8 mouse cellular contexts compared by ENCODE assay signal in the genomic region with DNA sequence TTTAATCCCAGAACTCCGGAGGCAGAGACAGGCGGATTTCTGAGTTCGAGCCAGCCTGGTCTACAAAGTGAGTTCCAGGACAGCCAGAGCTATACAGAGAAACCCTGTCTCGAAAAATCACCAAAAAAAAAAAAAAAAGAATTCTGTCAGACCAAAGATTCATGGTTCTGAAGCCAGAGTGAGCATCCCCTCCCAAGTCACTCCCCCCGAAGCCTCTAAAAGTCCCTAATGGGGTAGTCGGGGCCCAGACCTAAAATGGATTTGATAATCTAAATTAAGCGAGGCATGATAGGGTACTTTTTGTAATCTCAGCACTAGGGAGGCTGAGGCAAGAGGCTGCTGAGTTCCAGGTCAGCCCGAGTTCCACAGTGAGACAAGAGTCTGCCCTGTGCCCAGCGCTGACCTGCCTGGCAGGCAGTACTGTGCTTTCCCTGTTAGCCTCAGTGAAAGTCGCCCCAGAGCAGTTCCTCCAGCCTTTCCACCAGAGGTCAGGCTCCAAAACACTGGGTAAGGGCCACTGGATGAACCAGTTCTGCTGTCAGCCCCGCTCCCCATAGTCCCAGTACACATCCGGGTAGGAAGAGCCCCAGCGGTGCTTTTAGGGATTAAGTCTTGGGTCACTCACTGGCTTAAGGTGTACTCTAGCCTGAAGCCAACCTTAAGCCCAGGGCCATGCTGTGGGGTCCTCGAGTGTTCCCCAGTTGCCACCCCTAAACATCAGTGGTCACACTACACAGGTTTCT. TPM values are rescaled to one million over a fixed set of nuclear protein-coding genes. Genes with fewer than 3 reads are reported as not detected.
A peak's percentile ranks its signal among the peaks of the same experiment; 100 is the strongest.
DNase-seq lines count a peak whose midpoint lies in the region; ATAC-seq and TF ChIP-seq lines count a peak whose summit lies in the region.

No protein-coding gene starts in this region.

- no peaks in the 10 kb centered on the region for H3K27me3 ChIP-seq in heart, embryonic 15.5 days
- peaks cover 33% of the 10 kb centered on the region for H3K27me3 ChIP-seq in midbrain, embryonic 11.5 days (ENCODE audit: control insufficient read depth, insufficient read depth, low read length)

- H3K9me3 ChIP-seq in heart, embryonic 15.5 days (replicated peaks): no peaks in the 10 kb centered on the region
- no peaks in the 10 kb centered on the region for H3K9me3 ChIP-seq in midbrain, embryonic 11.5 days (ENCODE audit: control insufficient read depth, low read length)

- peak; percentile 40 for DNase-seq in adrenal gland, adult 2 months
- no peak for DNase-seq in adrenal gland, adult 18-20 months (ENCODE audit: low spot score in 2 of 2)
- DNase-seq in kidney, postnatal 36 days: peak; percentile 71
- peak; percentile 85 for DNase-seq in midbrain, embryonic 11.5 days (ENCODE audit: low spot score, missing footprints)
- DNase-seq in cerebellum, adult 9-11 months: no peak
- DNase-seq in layer of hippocampus, adult 9-11 months: no peak

- H3K4me1 ChIP-seq in bone marrow macrophage, adult 2 months (ENCODE audit: control insufficient read depth, insufficient read depth, low read length): peaks cover 34% of the 10 kb centered on the region
- peaks cover 78% of the 10 kb centered on the region for H3K4me1 ChIP-seq in heart, embryonic 15.5 days (replicated peaks)
- peaks cover 20% of the 10 kb centered on the region for H3K4me1 ChIP-seq in midbrain, embryonic 11.5 days (ENCODE audit: control insufficient read depth, insufficient read depth, low read length)

- 0 out of 2 replicates have a peak, but pooled peaks have one; percentile 19 for TF ChIP-seq CTCF in bone marrow macrophage, adult 2 months (IDR thresholded peaks at IDR 0.05; ENCODE audit: low read depth, low read length)

- peaks cover 8% of the 10 kb centered on the region for H3K36me3 ChIP-seq in heart, embryonic 15.5 days
- H3K36me3 ChIP-seq in midbrain, embryonic 11.5 days (ENCODE audit: control insufficient read depth, insufficient read depth, low read length): no peaks in the 10 kb centered on the region

- TF ChIP-seq POLR2A in bone marrow macrophage, adult 2 months (IDR thresholded peaks at IDR 0.05; ENCODE audit: borderline replicate concordance, low read depth, low read length): no peak

- WGBS in heart, embryonic 15.5 days: 30% methylated on average over 14 of the region's 14 CpGs
- WGBS in midbrain, embryonic 11.5 days: 30% methylated on average over 14 of the region's 14 CpGs

- H3K4me3 ChIP-seq in bone marrow macrophage, adult 2 months (ENCODE audit: insufficient read depth, low read length): peak overlapping the region; percentile 73
- peak overlapping the region; percentile 80 for H3K4me3 ChIP-seq in heart, embryonic 15.5 days
- peak overlapping the region; percentile 48; the same call in 1 of the 2 replicates for H3K4me3 ChIP-seq in midbrain, embryonic 11.5 days (ENCODE audit: low read depth, low read length)

- H3K9ac ChIP-seq in heart, embryonic 15.5 days: peak overlapping the region; percentile 52
- no peak overlapping the region for H3K9ac ChIP-seq in midbrain, embryonic 11.5 days (ENCODE audit: low read length)

- no peak for ATAC-seq in heart, embryonic 15.5 days (replicated peaks; ENCODE audit: insufficient number of reproducible peaks, insufficient read depth, low FRiP score, low read depth)
- ATAC-seq in midbrain, embryonic 11.5 days (ENCODE audit: low FRiP score): no peak

- H3K4me2 ChIP-seq in heart, embryonic 15.5 days: peak overlapping the region; percentile 86
- peak overlapping the region; percentile 80; the same call in 1 of the 2 replicates for H3K4me2 ChIP-seq in midbrain, embryonic 11.5 days

- peak overlapping the region; percentile 90 for H3K27ac ChIP-seq in bone marrow macrophage, adult 2 months (ENCODE audit: insufficient read depth, low read depth, low read length)
- H3K27ac ChIP-seq in heart, embryonic 15.5 days: peak overlapping the region; percentile 96
- H3K27ac ChIP-seq in midbrain, embryonic 11.5 days (ENCODE audit: low read depth, low read length): no peak overlapping the region

RNA-seq across cellular contexts. Expression of gene Myo1c, which starts 2.8 kb away (rescaled TPM):
- 100 to 1,000 TPM; 136 to 174 TPM for total RNA-seq in adrenal gland, adult 2 months (2021)
- 74.7 and 101 TPM in 2 replicates for polyA plus RNA-seq in adrenal gland, adult 2 months (2012; rRNA removed)
- 100 to 1,000 TPM; 144 to 160 TPM for total RNA-seq in adrenal gland, adult 18-20 months (2021)
- polyA plus RNA-seq in bone marrow macrophage, adult 2 months (2012; ENCODE audit: insufficient read depth, insufficient read length, missing spikeins): 77.3 and 90.4 TPM in 2 replicates
- 62.1 and 79.0 TPM in 2 replicates for polyA plus RNA-seq in heart, embryonic 15.5 days (2015; fragmentation: Nextera tagmentation; extraction: Ambion mirVana)
- 9.8 and 10.2 TPM in 2 replicates for polyA plus RNA-seq in midbrain, embryonic 11.5 days (2014; fragmentation: Nextera tagmentation; extraction: Ambion mirVana)

RNA-seq across cellular contexts. Expression of gene Inpp5k, which starts 22.3 kb away (rescaled TPM):
- total RNA-seq in adrenal gland, adult 2 months (2021): 10 to 100 TPM; 32.9 to 42.3 TPM
- 38.0 and 50.0 TPM in 2 replicates for polyA plus RNA-seq in adrenal gland, adult 2 months (2012; rRNA removed)
- 10 to 100 TPM; 24.9 to 36.9 TPM for total RNA-seq in adrenal gland, adult 18-20 months (2021)
- polyA plus RNA-seq in bone marrow macrophage, adult 2 months (2012; ENCODE audit: insufficient read depth, insufficient read length, missing spikeins): 85.4 and 101 TPM in 2 replicates
- polyA plus RNA-seq in heart, embryonic 15.5 days (2015; fragmentation: Nextera tagmentation; extraction: Ambion mirVana): 19.6 and 28.8 TPM in 2 replicates
- polyA plus RNA-seq in midbrain, embryonic 11.5 days (2014; fragmentation: Nextera tagmentation; extraction: Ambion mirVana): 23.7 and 25.6 TPM in 2 replicates

RNA-seq across cellular contexts. Expression of gene Crk, which starts 25.9 kb away (rescaled TPM):
- 100 to 1,000 TPM; 105 to 110 TPM for total RNA-seq in adrenal gland, adult 2 months (2021)
- polyA plus RNA-seq in adrenal gland, adult 2 months (2012; rRNA removed): 201 and 233 TPM in 2 replicates
- 100 to 1,000 TPM; 115 to 132 TPM for total RNA-seq in adrenal gland, adult 18-20 months (2021)
- polyA plus RNA-seq in bone marrow macrophage, adult 2 months (2012; ENCODE audit: insufficient read depth, insufficient read length, missing spikeins): 67.0 and 70.3 TPM in 2 replicates
- 82.3 and 95.8 TPM in 2 replicates for polyA plus RNA-seq in heart, embryonic 15.5 days (2015; fragmentation: Nextera tagmentation; extraction: Ambion mirVana)
- polyA plus RNA-seq in midbrain, embryonic 11.5 days (2014; fragmentation: Nextera tagmentation; extraction: Ambion mirVana): 128 and 130 TPM in 2 replicates

Comparison
In these comparisons a context has a peak if more than half of its experiments do, and no peak if none do; other contexts are left out.
1. DNase-seq: peak in adrenal gland, adult 2 months (single experiment), kidney, postnatal 36 days (2 of 2) and midbrain, embryonic 11.5 days (single experiment); none in adrenal gland, adult 18-20 months (0 of 2), cerebellum, adult 9-11 months (single experiment) and layer of hippocampus, adult 9-11 months (single experiment).
2. Peak in every context shown above with its lines, with median percentiles within 50 percentile points of each other: H3K4me3 ChIP-seq.